ENCODE assay signal across 8 mouse cellular contexts in genomic region chr19:5846557-5847305, GRCm38 (mm10). TPM values are rescaled to one million over a fixed set of nuclear protein-coding genes. Genes with fewer than 3 reads are reported as not detected.
DNase-seq lines count a peak whose midpoint lies in the region; ATAC-seq and TF ChIP-seq lines count a peak whose summit lies in the region.

No protein-coding gene starts in this region.

- no peaks in the 10 kb centered on the region for H3K27me3 ChIP-seq in MEL (ENCODE audit: control insufficient read depth in 1 of 2, insufficient read depth in 2 of 2, low read length in 2 of 2)
- H3K27me3 ChIP-seq in cerebellum, adult 2 months (ENCODE audit: control insufficient read depth, insufficient read depth, low read length): no peaks in the 10 kb centered on the region
- H3K27me3 ChIP-seq in lung, embryonic 15.5 days: no peaks in the 10 kb centered on the region
- H3K27me3 ChIP-seq in thymus, adult 2 months (ENCODE audit: control insufficient read depth, insufficient read depth, low read length): no peaks in the 10 kb centered on the region

- H3K9me3 ChIP-seq in MEL (replicated peaks; ENCODE audit: insufficient read depth, low read length): no peaks in the 10 kb centered on the region
- H3K9me3 ChIP-seq in lung, embryonic 15.5 days: no peaks in the 10 kb centered on the region

- H3K9ac ChIP-seq in MEL (ENCODE audit: control insufficient read depth, low read depth, low read length, poor library complexity, severe bottlenecking): peak overlapping the region; percentile 86
- peak overlapping the region; percentile 33 for H3K9ac ChIP-seq in lung, embryonic 15.5 days

- WGBS in cerebellum, adult 2 months: under 1% methylated on average over 16 of the region's 16 CpGs
- 3% methylated on average over 16 of the region's 16 CpGs for WGBS in lung, embryonic 15.5 days
- 1% methylated on average over 16 of the region's 16 CpGs for WGBS in olfactory bulb, adult 2 months
- 11% methylated on average over 16 of the region's 16 CpGs for WGBS in thymus, adult 2 months

- DNase-seq in MEL (ENCODE audit: low read depth, low spot score): peak; percentile 93
- DNase-seq in cerebellum, adult 2 months: peak; percentile 89 to 97
- peak; percentile 87 for DNase-seq in layer of hippocampus, adult 9-10 months (ENCODE audit: low spot score)
- DNase-seq in thymus, adult 2 months: peak; percentile 54

- peak overlapping the region; percentile 96 for H3K27ac ChIP-seq in MEL (ENCODE audit: control insufficient read depth, low read depth, low read length)
- H3K27ac ChIP-seq in cerebellum, adult 2 months (ENCODE audit: insufficient read depth, low read length): peak overlapping the region; percentile 100
- peak overlapping the region; percentile 99 for H3K27ac ChIP-seq in lung, embryonic 15.5 days
- H3K27ac ChIP-seq in olfactory bulb, adult 2 months (ENCODE audit: insufficient read depth, low read depth, low read length): peak overlapping the region; percentile 97
- peak overlapping the region; percentile 99 for H3K27ac ChIP-seq in thymus, adult 2 months (ENCODE audit: control insufficient read depth, insufficient read depth, low read length)

- no peak for TF ChIP-seq RAD21 in MEL (IDR thresholded peaks at IDR 0.05; ENCODE audit: low read depth, low read length)

- peaks cover 15 to 58% of the 10 kb centered on the region in 2 experiments for H3K4me1 ChIP-seq in MEL (ENCODE audit: control insufficient read depth in 1 of 2, insufficient read depth in 2 of 2, low read length in 2 of 2)
- H3K4me1 ChIP-seq in cerebellum, adult 2 months (ENCODE audit: control insufficient read depth, insufficient read depth, low read length): peaks cover 34% of the 10 kb centered on the region
- peaks cover 79% of the 10 kb centered on the region for H3K4me1 ChIP-seq in lung, embryonic 15.5 days
- peaks cover 68% of the 10 kb centered on the region for H3K4me1 ChIP-seq in olfactory bulb, adult 2 months (ENCODE audit: control insufficient read depth, insufficient read depth, low read length)
- H3K4me1 ChIP-seq in thymus, adult 2 months (replicated peaks; ENCODE audit: control insufficient read depth, insufficient read depth, low read length): peaks cover 60% of the 10 kb centered on the region

- no peak for TF ChIP-seq CTCF in MEL (IDR thresholded peaks at IDR 0.05 in 2 of 3, conservative IDR thresholded peaks at IDR 0.05 in 1 of 3; ENCODE audit: control insufficient read depth in 1 of 3, insufficient read depth in 1 of 3, low read depth in 2 of 3, low read length in 3 of 3, poor library complexity in 1 of 3, severe bottlenecking in 1 of 3)
- TF ChIP-seq CTCF in cerebellum, adult 2 months (IDR thresholded peaks at IDR 0.05; ENCODE audit: borderline replicate concordance, insufficient read depth, low read depth, low read length): no peak
- no peak for TF ChIP-seq CTCF in olfactory bulb, adult 2 months (IDR thresholded peaks at IDR 0.05; ENCODE audit: insufficient read depth, low read depth, low read length)
- TF ChIP-seq CTCF in thymus, adult 2 months (IDR thresholded peaks at IDR 0.05; ENCODE audit: borderline replicate concordance, control insufficient read depth, extremely low read depth, insufficient read depth, low read length, poor library complexity): no peak

- peak overlapping the region; percentile 52 to 66 for H3K4me3 ChIP-seq in MEL (ENCODE audit: control insufficient read depth in 1 of 2, insufficient read depth in 1 of 2, low read depth in 2 of 2, low read length in 2 of 2)
- peak overlapping the region; percentile 54 for H3K4me3 ChIP-seq in cerebellum, adult 2 months (replicated peaks; ENCODE audit: insufficient read depth, low read depth, low read length)
- peak overlapping the region; percentile 40 for H3K4me3 ChIP-seq in lung, embryonic 15.5 days
- peak overlapping the region; percentile 44 for H3K4me3 ChIP-seq in olfactory bulb, adult 2 months (ENCODE audit: insufficient read depth, low read depth, low read length)
- H3K4me3 ChIP-seq in thymus, adult 2 months (ENCODE audit: control insufficient read depth, insufficient read depth, low read length): peak overlapping the region; percentile 39

- TF ChIP-seq POLR2A in MEL (IDR thresholded peaks at IDR 0.05; ENCODE audit: control insufficient read depth in 1 of 2, insufficient read depth in 1 of 2, low read depth in 1 of 2, low read length in 2 of 2, poor library complexity in 1 of 2): peak in 1 of 2 experiments; percentile 55; a peak in 2 of 4 replicates
- TF ChIP-seq POLR2A in cerebellum, adult 2 months (IDR thresholded peaks at IDR 0.05; ENCODE audit: borderline replicate concordance, insufficient read depth, low read length): peak; percentile 86; the same call in 1 of the 2 replicates
- TF ChIP-seq POLR2A in olfactory bulb, adult 2 months (IDR thresholded peaks at IDR 0.05; ENCODE audit: insufficient read depth, low read depth, low read length): no peak
- 0 out of 2 replicates have a peak, but pooled peaks have one; percentile 5 for TF ChIP-seq POLR2A in thymus, adult 2 months (IDR thresholded peaks at IDR 0.05; ENCODE audit: control insufficient read depth, extremely low read depth, insufficient read depth, low read length, poor library complexity)

- TF ChIP-seq EP300 in MEL (IDR thresholded peaks at IDR 0.05; ENCODE audit: low read depth in 1 of 2, low read length in 2 of 2): peak; percentile 12 to 77; a peak in 3 of 4 replicates

- peaks cover 36% of the 10 kb centered on the region for H3K79me2 ChIP-seq in MEL (ENCODE audit: control insufficient read depth, insufficient read depth, low read length, poor library complexity)

- H3K36me3 ChIP-seq in MEL (ENCODE audit: control insufficient read depth in 1 of 2, insufficient read depth in 2 of 2, low read length in 2 of 2): peaks cover 0 to 42% of the 10 kb centered on the region in 2 experiments; a peak in 2 of 4 replicates
- H3K36me3 ChIP-seq in lung, embryonic 15.5 days: peaks cover 2% of the 10 kb centered on the region
- H3K36me3 ChIP-seq in thymus, adult 2 months (ENCODE audit: control insufficient read depth, insufficient read depth, low read length): peaks cover 3% of the 10 kb centered on the region

- H3K4me2 ChIP-seq in lung, embryonic 15.5 days: peak overlapping the region; percentile 70

- peak; percentile 57 for ATAC-seq in frontal cortex, adult (ENCODE audit: low TSS enrichment)
- ATAC-seq in hematopoietic stem cell, adult 5-6 weeks (replicated peaks in 1 of 2; ENCODE audit: insufficient read depth in 1 of 2, low FRiP score in 2 of 2, low TSS enrichment in 1 of 2, low read depth in 1 of 2, poor library complexity in 2 of 2, severe bottlenecking in 2 of 2): peak; percentile 3 to 8; a peak in 3 of 4 replicates
- peak; percentile 84 for ATAC-seq in lung, embryonic 15.5 days (ENCODE audit: borderline replicate concordance, extremely low read depth, low FRiP score, low TSS enrichment)

TF ChIP-seq in MEL, 35 proteins besides CTCF, POLR2A, EP300 and RAD21 (continues in another document):
- TF ChIP-seq MAFK (IDR thresholded peaks at IDR 0.05; ENCODE audit: borderline replicate concordance, low read depth, low read length) (no peak), MYB (IDR thresholded peaks at IDR 0.05; ENCODE audit: low read depth, low read length) (peak; percentile 19; the same call in 1 of the 2 replicates), SIN3A (IDR thresholded peaks at IDR 0.05; ENCODE audit: low read length) (peak; percentile 92), HCFC1 (IDR thresholded peaks at IDR 0.05; ENCODE audit: low read depth, low read length) (peak; percentile 70), MYC (IDR thresholded peaks at IDR 0.05; ENCODE audit: low read depth, low read length) (peak; percentile 74; the same call in 1 of the 2 replicates), CHD1 (IDR thresholded peaks at IDR 0.05; ENCODE audit: low read depth, low read length) (peak; percentile 81; the same call in 1 of the 2 replicates), MEF2A (IDR thresholded peaks at IDR 0.05; ENCODE audit: extremely low read depth, insufficient replicate concordance, low read depth, low read length, poor library complexity, severe bottlenecking) (no peak), E2F4 (IDR thresholded peaks at IDR 0.05; ENCODE audit: borderline replicate concordance, low read depth, low read length) (no peak), MAX (IDR thresholded peaks at IDR 0.05; ENCODE audit: low read length) (peak; percentile 67; the same call in 1 of the 2 replicates), POLR2AphosphoS5 (IDR thresholded peaks at IDR 0.05; ENCODE audit: borderline replicate concordance, low read depth, low read length) (no peak)

RNA-seq across cellular contexts. Expression of gene Frmd8, which starts 28.3 kb away (rescaled TPM):
- 20.8 and 22.8 TPM in 2 replicates for total RNA-seq in MEL (2012; rRNA removed)
- polyA plus RNA-seq in MEL (2012; ENCODE audit: insufficient read depth in 1 of 2, insufficient read length in 2 of 2, low read depth in 1 of 2, low replicate concordance in 2 of 2, missing spikeins in 1 of 2): 10 to 100 TPM in 1 of 2 experiments, not detected in 1; 34.4 TPM
- polyA plus RNA-seq in cerebellum, adult 2 months (2012; rRNA removed): 23.4 and 28.3 TPM in 2 replicates
- total RNA-seq in hematopoietic stem cell, adult 5-6 weeks (2017): 26.4 and 31.8 TPM in 2 replicates
- polyA plus RNA-seq in lung, embryonic 15.5 days (2015; fragmentation: Nextera tagmentation; extraction: Ambion mirVana): 50.7 and 53.0 TPM in 2 replicates
- polyA plus RNA-seq in olfactory bulb, adult 2 months (2012; ENCODE audit: insufficient read depth, insufficient read length, low replicate concordance, missing spikeins): not detected in 2 replicates
- polyA plus RNA-seq in thymus, adult 2 months (2012; rRNA removed): 121 and 129 TPM in 2 replicates

RNA-seq across cellular contexts. Expression of gene Slc25a45, which starts 30.9 kb away (rescaled TPM):
- total RNA-seq in MEL (2012; rRNA removed): 20.7 and 23.5 TPM in 2 replicates
- polyA plus RNA-seq in MEL (2012; ENCODE audit: insufficient read depth in 1 of 2, insufficient read length in 2 of 2, low read depth in 1 of 2, low replicate concordance in 2 of 2, missing spikeins in 1 of 2): 10 to 100 TPM in 1 of 2 experiments, not detected in 1; 30.7 TPM
- polyA plus RNA-seq in cerebellum, adult 2 months (2012; rRNA removed): 4.3 and 5.0 TPM in 2 replicates
- 48.1 and 60.3 TPM in 2 replicates for total RNA-seq in hematopoietic stem cell, adult 5-6 weeks (2017)
- 4.2 and 5.6 TPM in 2 replicates for polyA plus RNA-seq in lung, embryonic 15.5 days (2015; fragmentation: Nextera tagmentation; extraction: Ambion mirVana)
- not detected in 2 replicates for polyA plus RNA-seq in olfactory bulb, adult 2 months (2012; ENCODE audit: insufficient read depth, insufficient read length, low replicate concordance, missing spikeins)
- polyA plus RNA-seq in thymus, adult 2 months (2012; rRNA removed): 57.5 and 57.9 TPM in 2 replicates

RNA-seq across cellular contexts. Expression of gene Tigd3, which starts 47.2 kb away (rescaled TPM):
- 1.9 and 2.1 TPM in 2 replicates for total RNA-seq in MEL (2012; rRNA removed)
- 1 to 10 TPM in 1 of 2 experiments, not detected in 1; 2.2 TPM for polyA plus RNA-seq in MEL (2012; ENCODE audit: insufficient read depth in 1 of 2, insufficient read length in 2 of 2, low read depth in 1 of 2, low replicate concordance in 2 of 2, missing spikeins in 1 of 2)
- 5.1 and 5.6 TPM in 2 replicates for polyA plus RNA-seq in cerebellum, adult 2 months (2012; rRNA removed)
- total RNA-seq in hematopoietic stem cell, adult 5-6 weeks (2017): 2.4 and 2.6 TPM in 2 replicates
- polyA plus RNA-seq in lung, embryonic 15.5 days (2015; fragmentation: Nextera tagmentation; extraction: Ambion mirVana): 3.2 and 3.6 TPM in 2 replicates
- polyA plus RNA-seq in olfactory bulb, adult 2 months (2012; ENCODE audit: insufficient read depth, insufficient read length, low replicate concordance, missing spikeins): not detected in 2 replicates
- polyA plus RNA-seq in thymus, adult 2 months (2012; rRNA removed): 4.0 and 4.7 TPM in 2 replicates

Comparison
In these comparisons a context has a peak if more than half of its experiments do, and no peak if none do; other contexts are left out.
1. Peak in every context shown above with its lines: DNase-seq, ATAC-seq, H3K4me3 ChIP-seq and H3K27ac ChIP-seq.
2. ATAC-seq: peak in every context shown above with its lines; median percentile 84 in lung, embryonic 15.5 days; 57 in frontal cortex, adult; 6 in hematopoietic stem cell, adult 5-6 weeks.